Mouse (Mus musculus): ENCODE results near the gene Hemk1. TPM values are rescaled to one million over a fixed set of nuclear protein-coding genes. Genes with fewer than 3 reads are reported as not detected.
A peak's percentile ranks its signal among the peaks of the same experiment; 100 is the strongest.

The Hemk1 gene
- total RNA-seq, 4 experiments from 2014 or later = 17.3 to 24.0 (median 19.9) TPM

- DNase-seq (ENCODE audit: low spot score) = no peak
These were observed 42.1 kb downstream of the Hemk1 start for GRCm38 (mm10) chr9:107296041-107296440.

- no peak for DNase-seq (ENCODE audit: low spot score)
These were observed 42.3 kb downstream of the Hemk1 start, which contains the start of gene Cish for GRCm38 (mm10) chr9:107296016-107296040. Cish (plus strand) TSS chr9:107296026.

GRCm38 (mm10) chr9:107295616-107296015 lies 42.5 kb downstream of the Hemk1 start:
- no peak for DNase-seq (ENCODE audit: low spot score)

DNA sequence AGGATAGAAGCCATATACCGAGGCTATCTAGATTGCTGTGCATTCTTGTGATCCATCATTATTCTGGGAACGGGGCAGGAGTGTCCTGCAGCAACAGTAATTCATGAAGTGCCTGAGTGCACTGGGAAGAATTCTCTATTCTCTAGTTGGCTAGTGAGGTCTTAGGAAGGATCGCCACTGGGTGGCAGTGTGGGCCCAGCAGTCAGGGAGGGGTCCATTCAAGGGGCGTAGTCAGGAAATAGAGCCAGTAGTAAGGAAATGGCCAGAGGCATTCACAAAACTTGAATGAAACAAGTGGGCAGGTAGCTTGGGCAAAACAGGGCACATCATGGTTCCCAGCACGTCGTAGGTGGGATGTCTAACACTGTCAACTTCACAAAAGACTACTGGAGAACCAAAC lies 43.9 kb downstream of the Hemk1 start:
- DNase-seq (ENCODE audit: low spot score) = peak; percentile 82

DNA sequence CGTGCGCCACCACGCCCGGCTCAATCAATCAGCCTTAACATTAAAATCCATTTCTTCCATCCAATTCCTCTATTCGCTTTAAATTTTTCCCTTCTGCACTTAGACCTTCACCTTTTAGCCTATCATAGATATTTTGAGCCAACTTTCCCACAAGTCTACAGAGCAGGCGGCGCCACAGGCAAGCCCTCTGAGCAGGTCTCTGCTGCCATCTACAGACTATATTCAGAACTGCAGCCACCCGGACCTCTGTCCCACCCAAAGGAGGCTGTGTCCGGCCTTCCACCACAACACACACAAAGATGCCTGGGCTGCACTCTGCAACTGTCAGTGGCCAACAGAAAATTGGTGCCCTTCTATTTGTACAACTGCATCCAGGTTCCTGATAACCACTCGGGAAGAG lies 47.3 kb downstream of the Hemk1 start:
- peak; percentile 86 for DNase-seq (ENCODE audit: low spot score)

DNA sequence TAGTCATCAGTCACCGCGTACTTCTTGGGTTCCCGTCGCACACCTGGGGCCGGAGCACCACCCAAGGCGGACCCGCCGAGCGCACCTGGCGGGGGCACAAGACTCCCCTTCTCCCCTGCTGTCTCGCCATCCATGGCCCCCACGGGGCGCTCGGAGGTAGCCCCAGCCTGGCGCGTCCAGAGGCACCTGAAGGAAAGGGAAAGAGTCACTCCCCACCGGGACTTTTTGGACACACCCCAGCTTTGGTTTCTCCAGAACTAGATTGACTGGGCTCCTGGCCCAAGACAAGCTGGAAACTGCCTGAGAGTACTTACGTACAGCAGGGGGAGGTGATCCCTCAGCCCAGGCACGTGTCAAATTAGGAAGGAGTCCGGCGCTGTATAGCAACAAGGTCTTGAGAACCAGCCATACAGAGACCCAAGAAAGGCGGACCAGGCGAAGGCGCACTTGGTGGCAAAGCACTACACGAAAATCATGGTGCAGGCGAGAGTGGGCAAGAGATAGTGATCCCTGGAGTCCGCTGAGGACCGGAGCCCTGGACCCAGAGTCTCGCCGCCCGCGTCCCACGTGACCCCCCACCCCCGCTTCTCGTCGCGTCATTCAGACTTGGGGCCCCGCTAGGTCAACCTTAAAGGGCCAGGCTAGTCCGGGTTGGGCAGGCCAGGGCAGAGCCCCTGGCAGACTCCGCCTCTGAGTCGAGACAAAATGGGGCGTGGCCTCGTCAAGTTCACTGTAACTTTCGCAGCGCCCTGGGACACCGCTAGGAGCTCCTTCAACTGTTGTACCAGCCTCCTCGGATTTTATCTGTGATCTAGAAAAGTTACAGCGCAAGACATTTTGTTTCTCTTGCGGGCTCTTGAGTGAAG lies 48.7 kb downstream of the Hemk1 start, which contains the start of gene Mapkapk3:
Gene Mapkapk3 (minus strand): TSS at position 667 of the 866 bp plus-strand sequence.
- peak; percentile 89 for DNase-seq (ENCODE audit: low spot score)

DNA sequence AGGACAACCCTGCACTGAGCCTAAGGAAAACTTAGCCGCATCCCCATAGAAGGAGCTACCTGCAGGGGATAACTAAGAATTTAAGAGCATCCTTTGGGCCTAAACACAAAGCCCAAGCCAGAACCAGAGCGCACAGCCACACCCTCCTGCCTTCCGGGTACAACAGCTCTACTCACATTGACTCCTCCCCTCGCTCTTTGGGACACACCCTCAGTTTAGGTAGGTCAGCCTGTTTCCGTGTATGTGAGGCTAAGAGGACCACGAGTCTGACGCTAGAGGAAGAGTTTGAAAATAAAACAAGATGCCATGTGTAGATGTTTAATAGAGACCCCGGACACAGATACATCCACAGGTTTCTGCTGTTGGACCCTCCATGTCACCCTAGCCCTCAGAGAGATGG lies 49.4 kb downstream of the Hemk1 start:
- DNase-seq (ENCODE audit: low spot score) = no peak

GRCm38 (mm10) chr9:107288105-107288650 lies 50.0 kb downstream of the Hemk1 start:
- DNase-seq (ENCODE audit: low spot score) = no peak

DNA sequence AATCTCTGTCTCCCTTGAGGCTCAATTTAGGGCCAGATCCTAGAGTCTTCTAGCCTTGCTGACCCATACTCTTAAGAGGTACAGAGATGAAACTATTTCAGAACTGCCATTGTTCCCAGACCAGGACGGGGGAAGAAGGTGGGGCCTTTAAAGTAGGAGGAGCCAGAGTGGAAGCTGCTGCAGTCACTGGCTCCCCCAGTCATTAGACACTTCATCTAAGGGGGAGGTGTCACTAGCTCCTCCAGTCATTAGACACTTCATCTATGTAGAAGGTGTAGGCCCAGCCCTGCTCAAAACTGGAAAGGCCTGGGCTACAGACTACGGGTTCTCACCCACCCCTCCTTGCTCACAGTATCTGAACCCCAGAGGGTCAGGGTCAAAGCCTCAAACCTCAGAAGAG lies 50.9 kb downstream of the Hemk1 start:
- DNase-seq (ENCODE audit: low spot score) = no peak

DNA sequence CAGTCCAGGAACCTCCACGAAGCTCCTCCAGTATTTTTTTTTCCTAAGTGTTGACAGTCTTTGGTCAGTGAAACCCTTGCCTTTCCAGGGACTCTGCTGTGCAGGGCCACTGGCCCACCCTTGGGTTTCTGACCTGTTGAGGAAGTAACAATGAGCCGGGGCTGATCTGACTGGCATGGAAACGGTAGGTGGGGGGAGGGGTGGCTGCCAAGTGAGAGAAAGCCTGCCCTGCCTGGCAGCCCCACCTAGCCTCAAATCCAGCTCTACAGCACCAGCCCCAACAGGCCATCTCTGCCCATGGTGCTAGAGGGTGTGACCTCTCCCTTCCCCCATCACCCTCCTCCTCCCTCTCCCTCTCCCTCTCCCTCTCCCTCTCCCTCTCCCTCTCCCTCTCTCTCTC lies 53.1 kb downstream of the Hemk1 start:
- no peak for DNase-seq (ENCODE audit: low spot score)

- DNase-seq (ENCODE audit: low spot score) = no peak
These were observed 55.2 kb downstream of the Hemk1 start for GRCm38 (mm10) chr9:107282951-107283350.

GRCm38 (mm10) chr9:107281241-107281987 lies 56.7 kb downstream of the Hemk1 start:
- no peak for DNase-seq (ENCODE audit: low spot score)

- no peak for DNase-seq (ENCODE audit: low spot score)
These were observed 57.7 kb downstream of the Hemk1 start for GRCm38 (mm10) chr9:107280322-107281027.

- no peak for DNase-seq (ENCODE audit: low spot score)
These were observed 58.5 kb downstream of the Hemk1 start for GRCm38 (mm10) chr9:107279378-107280321.

GRCm38 (mm10) chr9:107278527-107279377 lies 59.4 kb downstream of the Hemk1 start:
- DNase-seq (ENCODE audit: low spot score) = no peak

GRCm38 (mm10) chr9:107278126-107278525 lies 60.0 kb downstream of the Hemk1 start:
- no peak for DNase-seq (ENCODE audit: low spot score)

DNA sequence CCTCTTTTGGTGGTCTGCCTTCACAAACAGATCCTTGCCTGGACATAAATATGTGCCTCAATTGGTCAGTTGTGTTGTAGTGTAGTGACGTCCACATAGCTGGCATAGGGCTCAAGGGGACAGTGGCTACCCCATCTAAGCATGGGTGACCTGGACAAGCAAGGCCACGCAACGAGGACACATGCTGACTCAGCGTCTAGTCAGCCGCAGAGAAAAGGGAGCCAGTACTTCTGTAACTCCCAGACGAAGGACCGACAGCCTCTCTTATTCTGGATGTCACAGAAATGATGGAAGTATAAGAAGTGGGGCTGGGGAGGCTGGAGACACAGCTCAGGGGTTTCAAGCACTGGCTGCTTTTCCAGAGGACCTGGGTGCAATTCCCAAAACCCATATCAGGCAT lies 60.5 kb downstream of the Hemk1 start:
- no peak for DNase-seq (ENCODE audit: low spot score)
